8 mouse cellular contexts compared by ENCODE assay signal in genomic region chr14:75727046-75727445, GRCm38 (mm10). TPM values are rescaled to one million over a fixed set of nuclear protein-coding genes. Genes with fewer than 3 reads are reported as not detected.
DNase-seq lines count a peak whose midpoint lies in the region; ATAC-seq and TF ChIP-seq lines count a peak whose summit lies in the region.

No protein-coding gene starts in this region.

- WGBS in liver, postnatal 0 days (ENCODE audit: insufficient replicate concordance), result 61% methylated on average over 4 of the region's 4 CpGs

- TF ChIP-seq EP300 in liver, postnatal 0 days (IDR thresholded peaks at IDR 0.05; ENCODE audit: low read depth), result no peak

- no peaks in the 10 kb centered on the region for H3K9me3 ChIP-seq in liver, postnatal 0 days (ENCODE audit: low read length)

- ATAC-seq in liver, postnatal 0 days, result no peak

- TF ChIP-seq POLR2A in cortical plate, adult 2 months (IDR thresholded peaks at IDR 0.05; ENCODE audit: extremely low read depth, insufficient read depth, low read length), result no peak

- no peak overlapping the region for H3K4me2 ChIP-seq in liver, postnatal 0 days (ENCODE audit: low read depth, low read length)

- H3K36me3 ChIP-seq in liver, postnatal 0 days (replicated peaks; ENCODE audit: insufficient read depth, low read length), result peaks cover 66% of the 10 kb centered on the region

- no peak overlapping the region for H3K9ac ChIP-seq in liver, postnatal 0 days (replicated peaks)

- no peak for DNase-seq in gastrocnemius, adult 2 months
- DNase-seq in gastrocnemius, postnatal 36 days, result no peak
- peak; percentile 52 for DNase-seq in ES-CJ7 (ENCODE audit: low read depth, low spot score)
- no peak for DNase-seq in liver, postnatal 0 days
- DNase-seq in spleen, postnatal 14 days (ENCODE audit: low spot score in 2 of 2), result no peak
- DNase-seq in left cerebral cortex, postnatal 36 days (ENCODE audit: low spot score in 2 of 2), result no peak
- DNase-seq in urinary bladder, postnatal 14 days (ENCODE audit: low spot score), result no peak

- intact Hi-C loops in gastrocnemius, adult 2 months (cut with DNase I), result no loop called here
- intact Hi-C loops in gastrocnemius, postnatal 36 days (cut with DNase I), result no loop called here
- intact Hi-C loops in left cerebral cortex, postnatal 36 days (cut with DNase I), result loop anchor here (10.0 kb wide), 1 partner anchor 402 kb away; no protein-coding TSS in a partner anchor

- no peaks in the 10 kb centered on the region for H3K4me1 ChIP-seq in cortical plate, adult 2 months (ENCODE audit: control insufficient read depth, insufficient read depth, low read length)
- H3K4me1 ChIP-seq in liver, postnatal 0 days (ENCODE audit: insufficient read depth), result no peaks in the 10 kb centered on the region

- H3K27ac ChIP-seq in gastrocnemius, adult 2 months, result no peak overlapping the region
- H3K27ac ChIP-seq in cortical plate, adult 2 months (ENCODE audit: insufficient read depth, low read length), result no peak overlapping the region
- H3K27ac ChIP-seq in liver, postnatal 0 days (ENCODE audit: low read depth), result no peak overlapping the region

- H3K4me3 ChIP-seq in gastrocnemius, adult 2 months, result no peak overlapping the region
- H3K4me3 ChIP-seq in cortical plate, adult 2 months (ENCODE audit: insufficient read depth, low read length), result no peak overlapping the region
- no peak overlapping the region for H3K4me3 ChIP-seq in liver, postnatal 0 days (ENCODE audit: low read depth, low read length)

- peak; percentile 46 for TF ChIP-seq CTCF in gastrocnemius, adult 2 months (IDR thresholded peaks at IDR 0.05)
- peak; percentile 49 for TF ChIP-seq CTCF in cortical plate, adult 2 months (IDR thresholded peaks at IDR 0.05; ENCODE audit: extremely low read depth, insufficient read depth, low read length)
- TF ChIP-seq CTCF in liver, postnatal 0 days (IDR thresholded peaks at IDR 0.05; ENCODE audit: low read depth), result peak; percentile 54

- no peaks in the 10 kb centered on the region for H3K27me3 ChIP-seq in liver, postnatal 0 days (ENCODE audit: insufficient read depth, low read length)

RNA-seq across cellular contexts. Expression of gene Cog3, which starts 27.3 kb away (rescaled TPM):
- 1 to 10 TPM; 7.0 to 8.6 TPM for total RNA-seq in gastrocnemius, adult 2 months (2021)
- 1 to 10 TPM; 6.2 to 6.6 TPM for total RNA-seq in gastrocnemius, postnatal 36 days (2021)
- polyA plus RNA-seq in cortical plate, adult 2 months (2012; rRNA removed), result 24.3 and 24.4 TPM in 2 replicates
- polyA plus RNA-seq in liver, postnatal 0 days (2015; fragmentation: Nextera tagmentation; extraction: Ambion mirVana), result 4.5 and 4.7 TPM in 2 replicates
- total RNA-seq in left cerebral cortex, postnatal 36 days (2021), result 10 to 100 TPM; 23.1 to 25.5 TPM

RNA-seq across cellular contexts. Expression of gene Slc25a30, which starts 59.8 kb away (rescaled TPM):
- 10 to 100 TPM in 1 of 2 experiments, 1 to 10 TPM in 1; 6.6 to 10.5 TPM for total RNA-seq in gastrocnemius, adult 2 months (2021)
- total RNA-seq in gastrocnemius, postnatal 36 days (2021), result 10 to 100 TPM in 1 of 2 experiments, 1 to 10 TPM in 1; 5.6 to 11.9 TPM
- 7.2 and 9.3 TPM in 2 replicates for polyA plus RNA-seq in cortical plate, adult 2 months (2012; rRNA removed)
- polyA plus RNA-seq in liver, postnatal 0 days (2015; fragmentation: Nextera tagmentation; extraction: Ambion mirVana), result 13.6 and 13.7 TPM in 2 replicates
- 10 to 100 TPM; 11.3 to 11.7 TPM for total RNA-seq in left cerebral cortex, postnatal 36 days (2021)
